Mouse (Mus musculus) kidney, adult 11 months (tissue): ENCODE measurements around the gene Bak1.
"Not testable (repeated sequence)": the region's sequence is repeated elsewhere in the genome, so short reads cannot be mapped to it uniquely, and the experiment has no call there.

Experiments used
- DNase-seq: peaks from one replicate; pipeline ENCODE4 v3.0.0; 2022

The Bak1 gene

DNA sequence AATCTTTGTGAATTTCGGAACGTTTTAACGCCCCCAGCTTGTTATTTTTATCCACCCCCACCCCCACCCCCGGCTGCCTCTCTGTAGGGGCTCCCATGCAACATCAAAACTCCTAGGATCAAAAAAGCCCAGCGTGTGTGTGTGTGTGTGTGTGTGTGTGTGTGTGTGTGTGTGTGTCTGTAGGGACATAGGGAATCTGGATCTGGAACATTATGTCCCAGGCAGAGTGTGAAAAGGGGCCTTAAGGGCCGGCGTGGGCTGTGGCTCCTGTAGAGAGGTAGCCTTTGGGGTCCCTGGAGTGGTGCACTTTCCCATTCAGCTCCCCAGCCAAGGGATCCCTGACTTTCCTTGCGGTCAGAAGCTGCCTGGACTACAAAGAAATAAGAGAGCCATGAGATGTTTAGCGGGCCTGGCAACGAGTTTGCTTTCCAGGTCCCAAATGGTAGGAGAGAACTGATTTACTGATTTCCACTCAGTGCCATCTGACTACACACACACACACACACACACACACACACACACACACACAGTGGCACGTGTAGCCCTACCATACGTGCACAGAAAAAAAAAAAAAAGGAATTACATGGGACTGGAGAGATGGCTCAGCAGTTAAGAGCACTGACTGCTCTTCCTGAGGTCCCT lies 10.1 kb downstream of the Bak1 start:
- DNase-seq: no peak

DNA sequence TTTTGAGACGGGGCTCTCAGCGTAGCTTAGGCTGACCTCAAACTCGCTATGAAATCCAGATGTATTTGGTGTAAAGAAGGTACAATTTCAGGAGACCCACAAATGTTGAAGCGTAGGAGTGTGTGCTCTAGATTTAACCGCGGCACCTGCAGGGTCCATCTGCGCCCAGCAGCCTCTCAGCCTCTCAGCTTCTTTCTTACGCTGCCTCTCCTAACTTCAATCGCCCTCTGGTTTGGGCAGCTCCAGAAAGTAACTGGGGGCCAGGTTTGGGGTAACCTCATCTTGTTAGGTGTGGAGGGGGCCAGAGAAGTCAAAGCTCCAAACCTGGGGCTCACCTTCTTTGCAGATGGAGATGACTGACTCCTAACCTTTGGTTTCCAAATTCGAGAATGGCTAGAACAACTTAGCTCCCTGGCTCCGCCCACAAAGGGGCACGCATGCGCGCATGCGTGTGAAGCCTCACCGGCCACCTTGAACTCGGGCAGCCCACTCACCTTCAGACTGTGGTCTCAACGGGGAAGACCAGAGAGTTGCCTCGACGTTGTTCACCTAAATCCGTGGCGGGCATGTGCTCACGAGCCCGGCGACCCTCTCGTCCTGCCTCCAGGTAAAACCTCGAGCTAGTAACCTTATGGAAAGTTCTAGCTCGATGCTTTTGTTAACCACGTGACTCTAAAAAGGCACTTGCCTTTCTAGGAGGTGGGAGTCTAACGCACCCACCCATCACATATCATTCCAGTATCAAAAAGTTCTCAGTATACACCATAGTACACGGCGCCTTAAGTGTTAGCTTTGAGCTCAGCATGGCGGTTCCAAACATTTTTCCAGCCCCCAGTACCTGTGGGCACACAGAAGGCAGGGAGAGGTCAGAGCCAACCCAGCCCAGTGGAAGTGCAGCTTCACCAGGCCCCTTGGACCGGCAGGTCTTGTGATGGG lies 11.0 kb downstream of the Bak1 start:
- peak; percentile 86 for DNase-seq

DNA sequence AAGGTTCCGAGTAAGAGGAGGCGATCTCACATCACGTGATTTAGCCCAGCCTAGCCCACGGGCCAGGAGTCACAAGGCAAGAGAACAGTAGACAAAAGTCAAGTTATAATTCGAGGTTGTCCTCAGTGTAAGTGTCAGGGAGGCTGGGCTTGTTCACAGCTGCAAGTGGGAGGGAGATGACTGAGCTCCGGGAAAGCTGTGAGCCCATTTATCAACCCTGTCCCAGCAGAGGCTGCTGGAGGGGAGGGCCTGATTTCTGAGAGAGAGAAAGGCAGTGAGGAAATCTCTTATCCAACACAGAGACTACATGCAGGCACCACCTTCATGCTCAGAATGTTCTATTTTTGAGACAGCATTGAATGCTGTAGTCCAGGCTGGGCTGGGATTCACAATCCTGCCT lies 15.9 kb downstream of the Bak1 start:
- DNase-seq: no peak

DNA sequence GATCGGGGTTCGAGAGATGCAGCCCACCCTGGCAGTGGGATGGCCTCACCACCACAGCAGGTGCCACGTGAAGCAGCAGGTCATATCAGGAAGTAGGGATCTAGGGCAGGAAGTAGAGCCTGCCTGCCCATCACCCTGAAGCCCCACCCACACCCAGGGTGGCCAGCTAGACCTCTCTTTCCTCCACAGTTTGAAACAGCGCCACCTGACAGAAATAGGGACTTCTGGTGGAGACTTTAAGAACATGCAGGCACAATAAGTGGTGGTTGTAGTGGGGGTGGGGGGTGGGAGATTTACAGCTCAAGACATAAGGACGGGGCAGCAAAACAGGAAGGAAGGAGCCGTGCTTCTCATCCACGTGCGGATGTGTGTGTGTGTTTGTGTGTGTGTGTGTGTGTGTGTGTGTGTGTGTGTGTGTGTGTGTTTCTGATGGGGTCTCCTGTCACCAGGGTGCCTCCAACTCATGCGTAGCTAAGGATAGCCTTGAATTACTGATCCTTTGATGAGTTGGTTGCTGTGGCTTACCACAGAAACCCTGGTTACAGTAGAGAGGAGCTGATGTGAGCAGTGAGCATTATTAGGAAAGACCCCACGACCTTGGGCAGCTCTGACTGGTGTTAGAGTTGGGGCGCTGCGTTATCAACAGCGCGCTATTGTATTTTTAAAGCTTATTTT lies 16.7 kb downstream of the Bak1 start:
- no peak for DNase-seq

DNA sequence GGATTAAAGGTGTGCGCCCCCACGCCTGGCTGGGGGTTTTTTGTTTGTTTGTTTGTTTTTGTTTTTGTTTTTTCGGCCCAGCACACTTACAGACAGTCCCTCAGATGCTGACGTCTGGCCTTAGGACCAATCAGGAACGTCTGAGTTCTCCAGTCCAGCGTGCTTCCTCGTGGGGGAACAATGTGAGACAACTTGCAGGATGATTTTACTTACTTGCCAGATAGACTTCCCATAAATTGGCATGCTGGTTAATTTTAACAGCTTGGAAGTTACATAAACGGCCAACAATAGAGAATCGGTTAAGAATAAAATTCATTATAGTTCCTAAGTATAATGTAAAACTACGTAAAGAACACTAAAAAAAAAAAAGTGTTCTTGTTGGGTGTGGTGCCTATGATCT lies 17.6 kb downstream of the Bak1 start:
- DNase-seq: no peak

DNA sequence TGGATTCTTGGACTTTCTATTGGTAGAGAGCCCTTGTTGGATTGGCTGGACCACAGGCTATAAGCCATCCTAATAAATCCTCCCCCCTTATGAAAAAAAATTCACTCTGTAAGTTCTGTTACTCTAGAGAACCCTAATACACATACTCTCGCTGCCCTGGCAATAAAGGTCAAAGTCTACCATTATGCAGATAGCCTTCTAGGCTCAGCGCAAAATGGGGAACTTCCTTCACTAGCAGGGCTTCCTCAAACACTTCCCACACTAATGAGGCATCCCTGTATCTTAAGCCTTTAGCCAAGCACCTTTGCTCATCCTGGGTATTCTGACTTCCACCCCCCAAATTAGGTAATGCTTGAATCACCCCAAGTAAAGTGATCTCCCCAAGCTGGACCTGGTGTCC lies 20.5 kb downstream of the Bak1 start:
- DNase-seq: no peak

DNA sequence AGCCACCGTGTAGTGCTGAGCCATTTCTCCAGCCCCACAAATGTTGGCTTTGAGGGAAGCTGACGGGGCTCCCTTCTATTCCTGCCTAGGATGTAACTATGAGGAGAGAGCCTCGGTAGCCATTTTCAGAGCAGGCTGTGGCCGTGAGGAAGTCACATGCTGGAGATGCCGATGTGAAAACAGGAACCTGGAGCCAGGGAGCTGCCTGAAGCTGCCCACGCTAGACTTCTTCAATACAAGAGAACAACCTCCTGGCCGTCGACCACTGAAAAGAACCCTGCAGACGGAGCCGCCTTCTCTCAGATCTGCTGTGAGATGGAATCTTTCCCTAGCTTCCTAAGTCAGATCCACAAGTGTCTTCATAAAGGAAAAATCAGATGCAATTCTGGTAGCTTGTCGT lies 23.2 kb downstream of the Bak1 start:
- no peak for DNase-seq

DNA sequence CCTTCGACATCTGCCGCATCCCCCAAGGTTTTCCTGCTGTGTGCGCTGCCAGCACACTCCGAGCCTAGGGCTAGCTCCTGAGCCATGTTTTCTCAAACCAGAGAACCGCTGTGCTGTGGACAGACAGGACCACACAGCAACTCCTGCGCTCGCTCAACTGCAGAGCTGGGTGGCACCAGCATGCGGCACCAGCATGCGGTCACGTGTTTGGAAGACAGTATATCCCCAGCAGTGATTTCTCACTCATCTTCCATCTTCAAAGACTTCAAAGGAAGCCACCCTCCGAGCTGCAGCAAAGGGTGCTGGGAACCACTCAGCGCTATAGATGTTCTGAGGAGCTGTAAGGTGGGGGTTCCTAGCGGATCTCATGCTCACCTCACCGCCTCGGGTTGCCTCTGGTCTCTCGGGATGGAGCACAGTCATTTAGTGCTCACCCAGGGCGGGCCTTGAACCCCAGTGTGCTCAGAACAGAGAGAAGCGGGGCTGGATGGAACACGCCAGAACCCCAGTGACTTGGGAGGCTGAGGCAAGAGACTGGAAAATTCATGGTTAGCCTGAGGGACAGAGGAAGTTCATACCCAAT lies 23.8 kb downstream of the Bak1 start:
- DNase-seq: no peak

DNA sequence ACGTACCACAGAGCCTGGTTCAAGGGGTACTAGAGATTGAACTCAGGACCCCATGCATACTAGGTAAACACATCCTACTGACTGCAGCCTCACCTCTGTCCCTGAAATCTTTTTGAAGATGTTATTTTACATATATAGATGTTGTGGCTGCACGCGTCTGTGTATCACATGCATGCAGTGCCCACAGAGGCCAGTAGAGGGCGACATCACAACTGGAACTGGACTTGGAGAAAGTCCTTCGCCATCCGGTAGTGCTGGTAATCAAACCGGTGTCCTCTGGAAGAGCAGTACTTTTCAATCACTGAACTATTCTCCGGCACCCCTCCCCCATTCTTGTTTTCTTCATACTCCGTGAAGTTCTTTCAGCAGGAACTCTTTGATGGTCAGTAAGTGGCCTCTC lies 24.4 kb downstream of the Bak1 start:
- peak; percentile 38 for DNase-seq

DNA sequence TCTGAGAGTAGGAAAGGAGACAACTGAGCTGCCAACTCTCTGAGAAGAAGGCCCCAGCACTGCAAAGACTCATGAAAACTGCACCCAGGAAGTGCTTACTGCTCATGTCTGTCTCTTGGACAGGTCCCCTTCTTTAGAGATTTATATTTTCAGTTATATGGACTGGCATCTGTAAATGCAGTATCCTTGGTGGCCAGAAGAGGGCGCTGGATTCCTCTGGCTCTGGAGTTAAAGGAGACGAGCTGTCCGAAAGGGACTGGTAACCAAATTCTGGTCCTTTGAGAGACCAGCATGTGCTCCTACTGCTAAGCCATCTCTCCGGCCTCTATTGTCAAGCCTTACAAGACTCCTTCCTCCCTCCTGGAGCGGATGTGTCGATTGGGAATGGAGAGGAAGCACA lies 26.9 kb downstream of the Bak1 start:
- DNase-seq: no peak

DNA sequence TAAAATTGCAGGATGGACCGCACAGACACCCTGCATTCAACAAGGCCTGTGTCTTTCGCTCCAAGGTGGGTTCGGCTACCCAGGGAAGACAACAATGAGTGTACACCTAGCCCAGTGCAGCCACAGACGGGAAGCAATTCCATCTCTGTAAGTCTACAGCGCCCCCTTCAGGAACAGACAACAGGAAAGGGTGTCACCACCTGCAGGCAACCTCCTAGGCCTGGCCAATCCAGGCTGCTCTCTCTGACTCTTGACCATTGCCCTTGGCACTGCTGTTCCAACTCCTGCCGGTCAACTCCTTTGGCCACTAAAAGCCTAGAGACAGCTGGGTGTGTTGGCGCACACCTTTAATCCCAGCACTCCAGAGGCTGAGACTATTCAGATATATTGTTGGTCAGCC lies 27.7 kb downstream of the Bak1 start:
- no peak for DNase-seq

DNA sequence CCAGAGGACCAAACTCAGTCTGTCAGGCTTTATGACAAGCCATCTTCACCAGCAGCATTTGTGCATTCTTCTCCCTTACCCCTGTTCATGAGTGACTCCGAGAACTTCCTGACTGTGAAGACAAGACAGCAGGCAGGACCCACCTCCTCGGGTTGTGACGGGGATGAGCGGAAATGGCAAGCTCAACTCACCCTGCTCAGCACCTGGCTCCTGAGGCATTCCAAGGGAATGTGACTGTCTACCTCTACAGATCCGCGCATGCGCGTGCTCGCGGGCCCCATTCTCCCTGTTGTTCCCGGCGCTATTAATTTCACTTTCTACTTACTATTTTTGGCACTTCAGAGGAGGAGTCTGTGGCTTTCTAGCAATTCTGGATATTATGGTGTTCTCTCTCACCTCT lies 28.8 kb downstream of the Bak1 start:
- DNase-seq: peak; percentile 48

DNA sequence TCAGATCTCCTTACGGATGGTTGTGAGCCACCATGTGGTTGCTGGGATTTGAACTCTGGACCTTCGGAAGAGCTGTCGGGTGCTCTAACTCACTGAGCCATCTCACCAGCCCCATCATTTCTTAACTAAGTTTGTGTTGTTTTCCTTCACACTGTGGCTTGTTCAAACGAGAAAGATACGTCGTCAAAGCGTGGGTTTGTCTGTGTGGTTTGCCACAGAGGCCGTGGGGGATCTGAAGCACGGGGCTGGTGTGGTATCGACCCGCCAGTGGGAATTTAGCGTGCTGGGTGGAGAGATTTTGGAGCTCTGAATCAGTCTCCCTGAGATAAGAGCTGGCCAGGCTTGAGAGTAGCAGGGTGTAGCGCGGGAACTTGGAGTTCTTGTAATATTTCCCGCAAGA lies 30.5 kb downstream of the Bak1 start:
- DNase-seq: no peak

DNA sequence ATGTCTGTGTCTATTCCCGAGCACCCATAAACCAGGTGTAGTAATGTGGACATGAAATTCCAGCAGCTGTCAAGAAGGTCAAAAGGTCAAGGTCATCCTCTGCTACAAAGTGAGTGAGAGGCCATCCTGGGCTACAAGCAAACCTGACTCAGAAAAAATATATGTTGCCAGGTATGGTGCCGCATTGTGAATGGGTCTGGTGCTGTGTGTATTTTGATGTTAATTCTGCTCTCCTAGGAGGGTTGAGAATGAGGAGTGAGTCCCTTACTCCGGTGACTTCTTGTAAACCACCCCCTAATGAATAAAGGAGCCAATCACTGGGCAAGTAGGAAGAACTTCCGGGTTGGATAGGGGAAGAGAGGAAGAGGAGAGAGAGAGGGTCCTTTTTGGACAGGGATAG lies 31.1 kb downstream of the Bak1 start:
- no peak for DNase-seq

DNA sequence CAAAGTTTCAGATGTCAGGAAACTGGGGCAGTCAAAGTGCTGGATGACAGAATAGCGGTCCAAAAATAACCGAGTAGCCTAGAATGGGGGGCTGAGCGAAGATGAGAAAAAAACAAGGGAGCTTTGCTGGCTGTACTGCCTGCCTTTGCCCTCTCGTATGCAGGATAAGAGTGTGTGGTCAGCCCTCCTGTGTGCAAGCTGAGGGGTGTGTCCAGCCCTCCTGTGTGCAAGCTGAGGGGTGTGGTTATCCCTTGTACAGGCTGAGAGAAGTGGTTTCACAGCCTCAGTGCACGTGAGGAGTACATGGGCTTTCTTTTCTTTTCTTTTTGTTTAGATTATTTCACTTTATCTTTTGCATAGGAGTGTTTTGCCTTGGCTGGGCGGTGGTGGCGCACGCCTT lies 33.2 kb downstream of the Bak1 start:
- no peak for DNase-seq

DNA sequence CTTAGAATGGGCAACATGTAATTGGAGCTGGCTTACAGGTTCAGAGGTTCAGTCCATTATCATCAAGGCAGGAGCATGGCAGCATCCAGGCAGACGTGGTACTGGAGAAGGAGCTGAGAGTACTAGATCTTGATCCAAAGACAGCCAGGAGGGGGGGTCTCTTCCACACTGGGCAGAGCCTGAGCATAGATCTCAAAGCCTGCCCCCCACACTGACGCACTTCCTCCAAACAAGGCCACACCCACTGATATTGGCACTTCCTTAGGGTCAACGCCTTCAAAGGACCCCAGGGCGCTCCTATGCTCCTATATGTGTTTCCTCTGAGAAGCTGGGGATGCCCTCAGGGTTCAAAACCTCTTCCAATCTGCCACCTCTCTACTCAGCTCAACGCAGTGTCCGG lies 33.8 kb downstream of the Bak1 start:
- no peak for DNase-seq

DNA sequence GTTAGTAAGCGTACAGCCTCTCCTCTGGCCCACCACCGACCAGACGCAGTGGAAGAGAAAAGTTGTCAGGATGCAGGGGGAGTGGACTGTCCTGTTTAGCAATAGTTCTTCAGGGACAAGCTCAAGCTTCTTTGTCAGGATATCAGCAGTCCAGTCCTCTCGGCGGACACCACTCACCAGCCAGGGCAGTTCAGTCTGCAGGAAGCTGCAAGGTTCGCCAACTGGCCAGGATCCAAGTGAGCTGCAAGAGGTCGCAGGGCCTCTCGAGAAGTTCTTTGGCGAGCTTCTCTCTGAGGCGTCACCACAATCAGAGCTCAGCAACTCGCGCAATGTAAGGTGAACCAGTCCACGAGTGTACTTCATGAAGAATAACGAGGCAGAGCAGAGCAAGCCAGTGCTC lies 34.4 kb downstream of the Bak1 start:
- peak; percentile 54 for DNase-seq

DNA sequence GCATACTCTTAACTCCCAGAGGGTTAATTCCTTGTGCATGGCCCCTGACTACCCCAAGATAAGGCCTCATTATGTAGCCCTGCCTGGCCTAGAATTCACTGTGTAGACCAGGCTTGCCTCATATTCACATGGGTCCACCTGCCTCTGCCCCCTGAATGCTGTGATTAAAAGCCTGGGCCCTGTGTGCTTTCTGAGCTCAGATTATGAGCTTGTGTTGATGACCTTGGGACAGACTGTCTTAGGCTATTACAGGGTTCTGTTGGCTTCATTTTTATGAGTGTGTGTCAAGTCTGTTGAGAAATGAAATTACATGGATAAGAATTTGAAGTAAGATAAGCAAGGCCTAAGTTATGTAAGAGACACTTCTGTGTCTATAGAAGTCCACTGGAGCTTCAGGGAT lies 38.3 kb downstream of the Bak1 start:
- DNase-seq: no peak

DNA sequence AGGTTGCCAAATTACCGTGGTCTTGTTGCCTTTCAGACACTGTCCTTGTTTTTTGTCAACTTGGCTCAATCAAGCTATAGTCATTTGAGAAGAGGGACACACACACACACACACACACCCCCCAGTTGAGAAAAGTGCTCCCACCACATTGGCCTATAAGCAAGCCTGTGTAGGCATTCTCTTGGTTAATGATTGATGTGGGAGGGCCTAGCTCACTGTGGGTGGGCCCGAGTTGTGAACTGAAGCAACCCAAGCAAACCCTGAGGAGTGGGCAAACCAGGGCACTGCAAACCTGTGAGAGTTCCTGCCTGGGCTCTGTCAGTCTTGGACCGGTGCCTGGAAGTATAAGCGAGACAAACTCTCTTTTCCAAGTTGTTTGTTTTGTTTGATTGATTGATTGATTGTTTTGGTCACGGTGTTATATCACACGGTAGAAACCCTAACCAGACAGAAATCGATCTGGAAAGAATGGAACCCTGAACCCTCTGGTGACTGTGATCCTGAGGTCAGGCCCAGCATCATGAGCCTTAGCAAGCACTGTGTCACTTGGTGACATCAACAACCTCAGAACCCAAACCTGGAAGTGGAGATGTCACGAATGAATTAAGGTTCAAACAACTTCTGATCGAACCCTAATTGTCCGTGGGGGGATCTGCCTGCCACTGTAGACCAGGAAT lies 43.2 kb downstream of the Bak1 start:
- DNase-seq: no peak

DNA sequence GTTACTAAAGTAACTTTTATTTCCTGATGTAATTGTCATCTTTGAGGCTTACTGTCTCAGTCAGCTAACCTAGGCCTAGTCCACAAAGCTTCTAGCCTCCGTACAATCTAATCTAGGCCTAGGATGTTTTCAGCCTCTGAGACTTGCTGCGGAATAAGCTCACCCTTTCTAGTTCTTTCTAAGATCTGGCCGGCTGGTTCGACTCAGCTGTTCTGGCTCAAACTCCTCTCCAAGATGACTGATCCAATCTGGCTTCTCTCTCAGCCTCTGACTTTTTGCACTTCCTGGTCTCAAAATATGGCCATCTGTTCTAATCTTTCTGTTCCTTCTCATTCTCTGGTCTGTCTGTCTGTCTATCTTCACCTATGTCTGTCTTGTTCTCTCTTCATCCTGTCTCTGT lies 45.4 kb downstream of the Bak1 start:
- no peak for DNase-seq

DNA sequence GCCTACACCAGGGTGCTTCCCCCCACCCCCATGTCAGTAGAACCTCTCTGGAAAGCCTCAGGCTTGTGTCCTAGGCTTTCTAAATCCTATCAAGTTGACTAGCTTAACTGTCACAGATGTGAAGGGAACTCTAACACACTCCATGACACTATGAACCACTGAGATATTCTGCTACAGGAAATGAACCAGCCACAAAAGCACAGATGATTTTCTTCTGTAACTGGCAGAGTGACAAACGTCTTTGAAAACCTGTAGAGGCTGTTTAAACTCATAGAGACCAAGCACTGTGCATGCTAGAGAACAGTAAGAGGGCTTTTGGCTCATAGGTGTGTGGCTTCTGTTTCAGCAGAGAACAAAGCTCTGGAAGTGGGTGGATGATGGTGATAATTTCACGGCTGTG lies 47.8 kb downstream of the Bak1 start:
- no peak for DNase-seq

DNA sequence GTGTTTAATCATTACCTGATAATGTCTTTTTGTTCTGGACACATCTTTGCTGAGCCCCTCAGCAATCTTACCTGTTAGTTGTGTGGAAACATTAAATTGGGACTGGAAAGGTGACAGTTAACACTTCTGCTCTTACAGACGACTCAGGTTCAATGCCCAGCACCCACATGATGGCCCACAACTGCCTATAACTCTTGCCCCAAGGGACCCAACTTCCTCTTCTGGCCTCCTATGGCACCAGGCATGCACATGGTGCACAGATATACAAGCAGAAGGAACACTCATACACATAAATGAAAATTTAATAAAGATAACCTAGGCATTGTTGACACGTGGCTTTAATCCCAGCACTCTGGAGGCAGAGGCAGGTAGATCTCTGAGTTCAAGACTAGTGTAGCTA lies 49.4 kb downstream of the Bak1 start:
- no peak for DNase-seq

DNA sequence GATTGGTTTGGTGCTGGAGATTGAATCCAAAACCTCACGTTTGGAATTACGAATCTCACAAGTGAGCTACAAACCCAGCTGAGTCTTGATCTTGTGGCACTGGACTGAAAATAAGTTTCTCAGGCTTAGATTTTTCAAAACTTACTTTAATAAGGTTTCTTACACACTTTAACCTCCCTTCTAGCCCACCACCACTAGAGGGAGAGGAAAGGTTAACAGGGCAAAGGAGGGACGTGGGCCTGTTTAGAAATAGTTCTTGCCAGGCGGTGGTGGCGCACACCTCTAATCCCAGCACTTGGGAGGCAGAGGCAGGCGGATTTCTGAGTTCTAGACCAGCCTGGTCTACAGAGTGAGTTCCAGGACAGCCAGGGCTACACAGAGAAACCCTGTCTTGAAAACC lies 51.5 kb downstream of the Bak1 start:
- DNase-seq: not testable (repeated sequence)
